Mouse (Mus musculus) c-Kit-positive CD71-positive TER-119-positive erythroid progenitor cells, embryonic 14.5 days (primary cell): Measurements from ENCODE around the gene Fxn.
A peak's percentile ranks its signal among the peaks of the same experiment; 100 is the strongest.
"Not testable (repeated sequence)": the region's sequence is repeated elsewhere in the genome, so short reads cannot be mapped to it uniquely, and the experiment has no call there.

Experiments
- DNase-seq: peaks from one replicate; pipeline ENCODE4 v3.0.0-alpha.2; 2013; ENCODE audit warnings: low spot score

The Fxn gene

DNA sequence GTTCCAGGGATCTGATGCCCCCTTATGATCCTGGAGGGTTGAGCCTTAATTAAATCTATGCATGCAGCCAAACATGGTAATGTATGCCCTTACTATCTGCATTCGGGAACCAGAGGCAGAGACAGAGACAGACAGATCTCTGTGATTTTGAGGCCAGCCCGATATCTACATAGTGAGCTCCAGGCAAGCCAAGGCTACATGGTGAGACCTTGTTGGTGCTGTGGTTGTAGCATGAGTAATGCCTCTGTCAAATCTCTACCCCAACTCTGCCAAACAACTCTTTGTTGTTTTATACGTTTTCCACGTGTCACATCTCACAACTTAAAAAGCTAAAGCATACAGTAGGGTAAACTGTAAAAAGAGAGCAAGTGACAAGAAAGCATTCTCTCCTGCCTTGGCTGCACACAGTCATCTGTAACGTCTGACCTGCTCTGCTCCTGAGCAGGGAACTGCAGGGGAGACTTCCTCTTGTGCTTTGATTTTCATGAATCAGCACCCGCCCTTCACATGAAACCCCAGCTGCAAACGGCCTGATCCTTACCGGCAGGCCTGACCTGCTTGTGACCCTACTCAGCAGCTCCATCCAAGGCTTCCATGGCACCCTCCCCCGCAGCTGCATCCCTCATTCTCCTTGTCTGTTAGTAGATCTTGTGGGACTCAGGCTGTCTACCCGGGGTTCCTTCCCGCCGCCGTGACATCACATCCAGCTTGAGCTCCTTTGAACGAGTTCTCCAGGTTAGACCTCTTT is 38.4 kb downstream of the Fxn start:
- DNase-seq: no peak

DNA sequence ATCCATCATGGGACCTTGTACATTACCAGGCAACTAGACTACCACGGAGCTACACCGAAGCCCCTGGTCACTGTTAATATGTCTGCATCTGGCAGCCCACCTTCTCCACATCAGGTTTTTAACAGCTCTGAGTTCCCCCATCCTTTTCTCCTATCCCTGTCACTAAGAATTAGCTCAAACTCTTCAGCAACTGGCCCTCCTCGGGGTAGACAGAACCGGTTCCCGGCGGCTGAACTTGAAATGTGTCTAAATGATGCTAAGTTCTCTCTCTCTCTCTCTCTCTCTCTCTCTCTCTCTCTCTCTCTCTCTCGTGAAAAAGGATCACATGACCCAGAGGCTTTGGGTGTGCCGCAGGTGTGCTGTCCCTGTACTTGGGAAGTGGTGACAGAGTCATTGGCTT is 39.1 kb downstream of the Fxn start:
- DNase-seq: no peak

DNA sequence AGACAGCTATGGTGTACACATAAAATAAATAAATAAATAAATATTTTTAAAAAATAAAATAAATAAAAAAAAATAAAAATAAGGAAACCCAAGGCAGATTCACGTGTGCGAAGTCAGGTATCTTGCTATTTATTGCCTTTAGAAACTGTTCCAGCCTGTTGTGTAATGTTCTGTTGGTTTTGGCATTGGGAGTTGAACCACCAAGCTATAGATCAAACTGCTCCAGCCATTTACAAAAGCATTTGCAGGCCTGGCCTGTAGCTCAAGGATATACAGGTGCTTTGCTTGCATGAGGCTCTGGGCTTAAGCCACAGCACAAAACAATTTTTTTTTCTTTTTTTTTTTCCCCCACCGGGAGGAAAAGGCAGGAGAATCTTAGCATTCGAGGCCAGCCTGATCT is 42.4 kb downstream of the Fxn start:
- no peak for DNase-seq

DNA sequence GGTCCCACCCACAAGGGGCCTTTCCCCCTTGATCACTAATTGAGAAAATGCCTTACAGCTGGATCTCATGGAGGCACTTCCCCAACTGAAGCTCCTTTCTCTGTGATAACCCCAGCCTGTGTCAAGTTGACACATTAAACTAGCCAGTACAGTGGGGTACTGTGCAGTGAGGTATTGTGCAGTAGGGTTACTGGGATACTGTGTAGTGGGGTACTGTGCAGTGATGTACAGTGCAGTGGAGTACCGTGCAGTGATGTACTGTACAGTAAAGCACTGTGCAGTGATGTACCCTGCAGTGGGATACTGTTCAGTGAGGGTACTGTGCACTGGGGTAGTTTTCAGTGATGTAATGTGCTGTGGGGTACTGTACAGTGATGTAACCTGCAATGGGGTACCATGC is 48.0 kb downstream of the Fxn start:
- not testable (repeated sequence) for DNase-seq

DNA sequence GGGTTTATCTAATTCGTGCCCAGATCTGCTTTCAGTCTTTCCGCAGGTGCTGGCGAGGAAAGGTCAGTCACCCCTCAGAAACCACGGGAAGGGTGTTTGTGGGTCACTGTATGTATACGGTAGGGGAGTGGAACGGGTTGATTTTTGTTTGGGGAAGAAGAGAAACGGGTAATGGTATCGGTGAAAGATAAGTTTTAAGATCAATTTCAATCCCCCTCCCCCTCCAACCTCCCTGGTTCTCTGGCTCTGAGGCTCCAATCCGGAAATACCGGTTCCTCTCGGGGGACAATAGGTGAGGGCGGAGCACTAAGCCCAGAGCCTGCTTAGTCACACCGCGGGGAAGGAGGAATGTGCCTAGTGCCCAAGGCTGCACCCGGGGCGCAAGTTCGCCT is 55.1 kb downstream of the Fxn start:
- no peak for DNase-seq

DNA sequence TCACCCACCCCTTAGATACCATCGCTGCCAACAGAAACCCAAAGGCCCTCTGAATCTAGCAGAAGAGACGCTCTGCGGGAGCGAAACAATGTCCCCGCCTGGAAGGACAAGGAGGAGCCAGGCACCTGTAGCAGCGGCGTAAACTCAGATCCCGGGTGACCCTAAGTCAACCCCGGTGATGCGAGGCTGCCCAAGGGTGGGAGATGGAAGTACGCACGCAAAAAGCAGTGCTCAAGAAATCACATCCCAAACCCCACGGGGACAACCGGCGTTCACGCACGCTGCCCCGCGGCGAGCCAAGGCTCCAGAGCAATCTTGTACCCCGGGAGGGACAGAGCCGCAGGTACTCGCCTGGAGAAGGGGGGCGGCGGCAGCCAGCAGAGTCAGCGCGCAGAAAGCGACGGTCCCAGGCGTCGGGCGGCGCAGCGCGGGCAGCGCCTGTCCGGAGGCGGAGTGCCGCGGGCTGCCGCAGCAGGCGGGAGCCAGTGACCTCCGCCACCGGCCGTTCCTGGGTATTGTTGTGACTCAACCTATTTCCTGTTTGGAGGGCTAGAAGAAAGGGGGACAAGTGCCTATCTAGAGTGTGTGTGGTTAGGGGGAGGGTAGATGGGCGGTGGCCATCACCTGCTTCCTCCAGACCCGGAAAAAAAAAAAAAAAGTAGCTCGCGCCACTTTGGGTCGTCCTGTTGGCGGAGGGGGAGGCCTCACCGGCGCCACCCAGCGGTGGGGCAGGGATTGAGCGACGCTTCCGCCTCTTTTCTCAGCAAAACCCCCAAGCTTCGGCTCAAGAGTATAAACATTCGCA is 55.7 kb downstream of the Fxn start, which contains the start of gene Tjp2:
Gene Tjp2, minus strand, starts transcription at position 531 of the 805 bp plus-strand sequence.
- DNase-seq: peak; percentile 16

DNA sequence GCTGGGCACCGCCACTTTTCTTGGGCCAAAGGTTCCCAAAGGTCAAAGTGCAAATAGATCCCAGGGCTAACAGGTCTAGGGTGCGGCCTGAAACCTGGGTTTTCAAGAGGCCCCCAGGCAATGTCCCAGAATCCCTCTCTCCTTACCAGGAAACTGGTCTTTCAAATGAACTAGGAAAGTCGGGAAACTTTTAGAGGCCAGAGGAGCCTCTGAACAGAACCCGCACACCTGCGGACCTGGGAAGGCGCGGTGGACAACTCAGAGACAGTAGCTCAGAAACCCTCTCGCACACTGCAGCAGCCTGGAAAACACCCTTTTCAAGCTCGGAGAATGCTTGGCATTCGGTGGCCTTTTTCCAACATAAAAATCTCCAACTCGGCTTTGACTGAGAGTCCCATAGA is 56.6 kb downstream of the Fxn start:
- no peak for DNase-seq

DNA sequence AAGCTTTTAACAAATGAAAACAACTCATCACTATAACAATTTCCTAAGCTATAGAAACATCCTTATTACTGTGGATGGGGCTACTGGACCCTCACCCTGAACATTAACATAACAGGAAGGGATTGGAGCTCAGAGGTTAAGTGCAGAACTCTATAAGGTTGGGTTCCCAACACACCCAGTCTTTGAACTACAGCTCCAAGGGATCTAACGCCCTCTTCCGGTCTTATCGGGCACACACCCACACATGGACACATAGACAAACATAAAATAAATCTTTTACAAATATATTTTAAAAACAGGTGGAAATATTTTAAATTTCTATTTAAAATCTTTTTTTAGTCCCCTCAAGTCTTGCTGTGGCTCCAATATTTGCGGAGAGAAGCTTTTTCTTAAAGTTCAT is 59.0 kb downstream of the Fxn start:
- no peak for DNase-seq

DNA sequence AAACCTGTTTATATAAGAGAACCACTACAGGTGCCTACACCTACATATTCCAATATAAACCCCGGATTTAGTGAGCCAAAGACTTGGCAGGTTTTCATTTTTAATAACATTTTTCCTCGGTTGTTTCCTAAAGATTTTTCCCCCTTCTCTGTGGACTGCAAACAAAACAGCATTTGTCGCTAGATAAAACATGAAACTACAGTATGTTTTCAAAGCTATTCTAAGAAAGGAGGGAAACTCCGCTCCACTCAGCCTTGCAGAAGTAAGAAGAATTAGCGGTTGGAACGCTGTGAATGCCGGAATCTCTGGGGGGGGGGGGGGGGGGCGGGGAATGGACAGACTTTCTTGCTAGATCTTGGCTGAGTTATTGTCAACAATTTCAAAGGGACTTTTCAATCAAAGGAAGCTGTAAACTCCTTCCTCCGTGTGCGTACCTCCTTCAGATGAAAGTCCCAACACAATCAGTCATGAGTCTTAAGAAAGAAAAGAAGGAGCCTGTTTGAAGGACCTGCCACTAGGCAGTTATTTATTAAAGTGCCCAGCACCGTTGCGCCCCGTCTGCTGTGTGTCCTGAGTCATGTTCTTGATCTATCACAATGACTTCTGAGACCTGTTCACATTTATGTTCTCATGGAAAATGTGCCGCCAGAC is 59.5 kb downstream of the Fxn start:
- DNase-seq: no peak

DNA sequence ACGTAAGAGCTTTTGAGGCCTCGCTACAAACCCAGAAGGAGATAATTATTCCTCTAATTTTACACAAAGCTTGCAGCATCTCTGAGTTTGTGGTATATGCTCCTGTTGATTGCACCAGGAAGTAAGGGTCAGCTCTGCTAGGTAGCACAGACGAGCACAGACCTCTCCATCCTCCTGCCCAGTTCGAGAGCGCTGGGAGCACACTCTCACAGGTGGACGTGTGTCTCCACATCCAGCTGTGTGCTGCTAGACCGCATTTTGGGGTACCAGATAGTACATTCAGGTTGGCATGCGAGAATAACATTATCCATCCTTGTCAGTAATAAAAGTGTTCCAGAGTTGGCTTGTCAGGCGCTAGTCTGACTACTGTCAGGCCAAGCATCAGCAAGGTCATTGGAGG is 61.4 kb downstream of the Fxn start:
- DNase-seq: no peak

DNA sequence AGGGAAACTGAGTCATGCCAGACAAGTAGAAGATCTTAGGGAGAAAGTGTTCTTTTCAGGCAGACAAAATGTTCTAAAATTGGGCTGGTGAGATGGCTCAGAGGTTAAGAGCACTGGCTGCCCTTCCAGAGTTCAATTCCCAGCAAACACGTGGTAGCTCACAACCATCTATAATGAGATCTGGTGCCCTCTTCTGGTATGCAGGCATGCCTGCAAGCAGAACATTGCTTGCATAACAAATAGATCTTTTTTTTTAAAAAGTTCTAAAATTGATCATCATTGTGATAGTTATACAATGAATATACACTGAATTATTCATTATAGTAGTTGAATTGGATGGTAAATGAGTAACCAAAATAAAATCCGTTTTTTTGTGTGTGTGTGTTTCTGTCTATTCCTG is 62.1 kb downstream of the Fxn start:
- no peak for DNase-seq

DNA sequence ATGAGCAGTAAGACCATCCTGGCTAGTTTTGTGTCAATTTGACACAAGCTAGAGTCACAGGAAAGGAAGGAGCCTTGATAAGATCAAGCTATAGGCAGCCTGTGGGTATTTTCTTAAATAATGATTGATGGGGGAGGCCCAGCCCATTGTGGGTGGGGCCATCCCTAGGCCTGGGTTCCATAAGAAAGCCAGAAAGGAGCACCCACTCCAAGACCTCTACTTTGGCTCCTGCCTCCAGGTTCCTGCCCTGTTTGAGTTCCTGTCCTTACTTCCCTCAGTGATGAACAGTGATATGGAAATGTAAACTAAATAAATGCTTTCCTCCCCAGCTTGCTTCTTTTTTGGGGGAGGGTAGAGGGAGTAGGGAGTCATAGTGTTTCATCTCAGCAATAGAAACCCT is 62.6 kb downstream of the Fxn start:
- DNase-seq: no peak

DNA sequence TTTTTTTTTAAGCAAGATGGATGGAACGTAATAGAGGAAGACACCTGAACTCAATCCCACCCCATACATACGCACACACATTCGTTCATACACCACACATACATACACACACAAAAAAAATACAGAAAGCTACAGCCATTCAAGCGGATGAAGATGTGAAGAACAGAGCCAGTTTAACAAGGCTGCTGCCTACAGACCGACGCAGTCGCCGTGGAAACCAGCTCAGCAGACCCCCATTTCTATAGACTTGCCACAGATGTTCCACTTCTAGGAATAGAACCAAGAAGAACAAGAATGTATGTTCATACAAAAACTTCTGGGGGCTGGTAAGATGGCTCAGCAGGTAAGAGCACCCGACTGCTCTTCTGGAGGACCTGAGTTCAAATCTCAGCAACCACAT is 63.6 kb downstream of the Fxn start:
- no peak for DNase-seq

DNA sequence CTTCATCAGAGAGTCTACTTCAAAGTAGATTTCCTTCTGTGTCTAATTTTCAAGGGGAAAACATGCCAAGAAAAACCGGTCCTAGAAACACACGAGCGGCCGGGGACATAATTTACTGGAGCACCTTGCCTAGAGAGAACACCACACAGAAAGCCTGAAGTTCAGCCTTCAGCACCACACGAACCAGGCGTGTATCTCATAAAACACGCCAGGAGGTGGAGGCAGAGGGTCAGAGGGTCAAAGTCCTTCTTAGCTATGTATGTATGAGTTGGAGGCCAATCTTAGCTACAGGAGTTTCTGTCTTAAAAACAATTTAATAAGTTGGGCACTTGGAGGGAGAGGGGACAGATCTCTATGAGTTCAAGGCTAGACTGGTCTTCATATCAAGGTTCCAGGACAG is 65.5 kb downstream of the Fxn start:
- no peak for DNase-seq

DNA sequence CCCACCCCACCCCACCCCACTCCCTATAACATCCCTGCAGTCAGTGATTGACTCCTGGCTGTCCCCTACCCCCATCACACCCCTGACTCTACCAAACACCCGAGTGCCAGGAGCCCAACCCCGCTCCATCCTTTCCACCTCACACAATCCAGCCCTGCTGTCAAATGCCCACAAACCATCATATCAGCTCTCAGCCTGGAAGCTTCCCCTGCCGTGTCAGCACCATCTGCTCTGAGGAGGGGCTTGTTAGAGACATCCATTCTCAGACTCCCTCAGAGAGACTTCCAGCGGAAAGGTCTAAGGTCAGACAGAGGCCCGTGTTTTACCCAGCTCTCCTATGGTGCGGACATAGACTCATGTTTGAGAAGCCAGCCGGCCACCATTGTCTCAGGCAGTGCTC is 67.1 kb downstream of the Fxn start:
- DNase-seq: no peak

DNA sequence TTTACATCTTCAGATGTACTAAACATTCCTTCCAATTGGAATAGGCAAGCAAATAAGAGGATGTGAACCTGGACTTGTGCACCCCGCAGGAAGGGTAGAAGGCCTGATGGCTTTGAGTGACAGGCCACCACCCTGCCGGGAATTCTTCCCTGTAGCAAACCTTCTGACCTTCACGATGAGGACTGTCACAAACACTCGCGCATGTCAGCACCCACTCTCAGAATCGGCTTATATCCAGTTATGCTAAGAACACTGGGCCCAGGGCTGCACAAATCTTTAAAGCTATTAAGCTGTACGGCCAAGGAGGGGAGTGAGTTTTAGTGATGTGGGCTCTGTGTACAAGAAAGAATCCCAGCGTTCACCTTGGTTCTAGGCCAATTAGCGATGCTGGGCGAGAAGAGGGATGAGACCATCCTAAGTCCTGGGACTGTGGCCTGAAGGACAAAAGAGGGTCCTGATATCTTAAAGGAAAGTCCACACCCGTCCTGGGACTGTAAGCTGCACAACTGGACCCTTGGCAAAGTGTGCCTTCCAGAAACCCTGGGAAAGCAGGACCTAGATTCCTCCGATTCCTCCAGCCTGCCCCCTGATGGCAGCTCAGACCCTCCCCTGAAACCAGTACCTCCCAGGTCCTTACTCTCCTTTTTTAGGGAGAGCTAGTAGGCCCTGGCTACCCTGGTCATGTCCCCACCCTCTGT is 67.7 kb downstream of the Fxn start:
- no peak for DNase-seq
